Comparison of ENCODE assay signal across 14 mouse cellular contexts in genomic region chr9:56495088-56495487, GRCm38 (mm10).
DNase-seq lines count a peak whose midpoint lies in the region; ATAC-seq lines count a peak whose summit lies in the region.
"Had no signal": no experiment of that assay in that cellular context is flagged by ENCODE, and none has a peak within 500 bp of the region (broad histone marks: within the 10 kb centered on the region; RNA-seq: fewer than 3 reads in every experiment).

No protein-coding gene starts in this region.

- peak overlapping the region; percentile 51; the same call in 1 of the 2 replicates for H3K27ac ChIP-seq in embryonic facial prominence, embryonic 15.5 days (replicated peaks)
- no peak overlapping the region for H3K27ac ChIP-seq in embryonic facial prominence, embryonic 10.5 days (replicated peaks)
- 0 out of 2 replicates have a peak overlapping the region, but pooled peaks have one; percentile 18 for H3K27ac ChIP-seq in intestine, embryonic 16.5 days (ENCODE audit: low read length)
- H3K27ac ChIP-seq in intestine, embryonic 15.5 days, result no peak overlapping the region
- H3K27ac ChIP-seq in brown adipose tissue, adult 24 weeks (replicated peaks; ENCODE audit: low read depth, low read length), result peak overlapping the region; percentile 7; the same call in 1 of the 2 replicates
- H3K27ac ChIP-seq in hindbrain, embryonic 11.5 days (ENCODE audit: low read depth, low read length), result peak overlapping the region; percentile 38
- H3K27ac ChIP-seq: embryonic facial prominence, embryonic 12.5 days; midbrain, embryonic 12.5 days had no signal

- no peak overlapping the region for H3K4me3 ChIP-seq in embryonic facial prominence, embryonic 15.5 days (replicated peaks)
- no peak overlapping the region for H3K4me3 ChIP-seq in embryonic facial prominence, embryonic 10.5 days
- no peak overlapping the region for H3K4me3 ChIP-seq in intestine, embryonic 16.5 days (ENCODE audit: low read length)
- no peak overlapping the region for H3K4me3 ChIP-seq in intestine, embryonic 15.5 days (replicated peaks)
- no peak overlapping the region for H3K4me3 ChIP-seq in brown adipose tissue, adult 24 weeks (ENCODE audit: insufficient read depth, low read depth, low read length)
- H3K4me3 ChIP-seq in hindbrain, embryonic 11.5 days (ENCODE audit: low read depth, low read length), result no peak overlapping the region
- H3K4me3 ChIP-seq: embryonic facial prominence, embryonic 12.5 days; midbrain, embryonic 12.5 days had no signal

- no peaks in the 10 kb centered on the region for H3K9me3 ChIP-seq in embryonic facial prominence, embryonic 15.5 days (replicated peaks)
- no peaks in the 10 kb centered on the region for H3K9me3 ChIP-seq in embryonic facial prominence, embryonic 10.5 days
- H3K9me3 ChIP-seq in intestine, embryonic 16.5 days (ENCODE audit: control insufficient read depth, low read length), result no peaks in the 10 kb centered on the region
- H3K9me3 ChIP-seq in intestine, embryonic 15.5 days, result no peaks in the 10 kb centered on the region
- H3K9me3 ChIP-seq in hindbrain, embryonic 11.5 days (ENCODE audit: control insufficient read depth, low read length), result no peaks in the 10 kb centered on the region
- H3K9me3 ChIP-seq: embryonic facial prominence, embryonic 12.5 days; midbrain, embryonic 12.5 days had no signal

- WGBS in embryonic facial prominence, embryonic 15.5 days, result 53% methylated on average over 7 of the region's 7 CpGs
- 52% methylated on average over 7 of the region's 7 CpGs for WGBS in embryonic facial prominence, embryonic 10.5 days
- 56% methylated on average over 7 of the region's 7 CpGs for WGBS in intestine, embryonic 16.5 days
- 62% methylated on average over 7 of the region's 7 CpGs for WGBS in intestine, embryonic 15.5 days
- 32% methylated on average over 7 of the region's 7 CpGs for WGBS in hindbrain, embryonic 11.5 days

- H3K4me2 ChIP-seq in embryonic facial prominence, embryonic 15.5 days (replicated peaks), result no peak overlapping the region
- no peak overlapping the region for H3K4me2 ChIP-seq in intestine, embryonic 16.5 days (ENCODE audit: low read depth, low read length)
- no peak overlapping the region for H3K4me2 ChIP-seq in intestine, embryonic 15.5 days (replicated peaks)
- no peak overlapping the region for H3K4me2 ChIP-seq in hindbrain, embryonic 11.5 days (replicated peaks; ENCODE audit: low read depth, low read length)
- H3K4me2 ChIP-seq: embryonic facial prominence, embryonic 12.5 days; midbrain, embryonic 12.5 days had no signal

- no peak overlapping the region for H3K9ac ChIP-seq in embryonic facial prominence, embryonic 15.5 days
- no peak overlapping the region for H3K9ac ChIP-seq in intestine, embryonic 16.5 days (ENCODE audit: low read depth, low read length)
- H3K9ac ChIP-seq in intestine, embryonic 15.5 days, result no peak overlapping the region
- H3K9ac ChIP-seq in hindbrain, embryonic 11.5 days (ENCODE audit: low read depth, low read length), result no peak overlapping the region
- H3K9ac ChIP-seq: embryonic facial prominence, embryonic 12.5 days; midbrain, embryonic 12.5 days had no signal

- H3K27me3 ChIP-seq in embryonic facial prominence, embryonic 15.5 days, result no peaks in the 10 kb centered on the region
- no peaks in the 10 kb centered on the region for H3K27me3 ChIP-seq in embryonic facial prominence, embryonic 10.5 days (replicated peaks; ENCODE audit: low read depth, poor library complexity, severe bottlenecking)
- no peaks in the 10 kb centered on the region for H3K27me3 ChIP-seq in intestine, embryonic 16.5 days (replicated peaks; ENCODE audit: control insufficient read depth, insufficient read depth, low read length)
- no peaks in the 10 kb centered on the region for H3K27me3 ChIP-seq in intestine, embryonic 15.5 days (replicated peaks)
- H3K27me3 ChIP-seq in hindbrain, embryonic 11.5 days (ENCODE audit: control insufficient read depth, insufficient read depth, low read length), result no peaks in the 10 kb centered on the region
- H3K27me3 ChIP-seq: embryonic facial prominence, embryonic 12.5 days; midbrain, embryonic 12.5 days had no signal

- no peak for ATAC-seq in embryonic facial prominence, embryonic 15.5 days (ENCODE audit: insufficient number of reproducible peaks, low FRiP score, low TSS enrichment, low read depth)
- ATAC-seq in intestine, embryonic 16.5 days, result no peak
- no peak for ATAC-seq in intestine, embryonic 15.5 days
- no peak for ATAC-seq in hindbrain, embryonic 11.5 days (ENCODE audit: low FRiP score)

- DNase-seq in embryonic facial prominence, embryonic 10.5 days (ENCODE audit: low spot score), result no peak
- no peak for DNase-seq in hindbrain, embryonic 11.5 days (ENCODE audit: low spot score)
- DNase-seq in lung, postnatal 10 days, result no peak
- DNase-seq in ovary, postnatal 14 days (ENCODE audit: low spot score), result no peak
- DNase-seq: kidney, adult 2 months; lung, adult 2 months; right cerebral cortex, postnatal 14 days; thymus, postnatal 36 days had no signal

- peaks cover 30% of the 10 kb centered on the region for H3K4me1 ChIP-seq in embryonic facial prominence, embryonic 15.5 days
- H3K4me1 ChIP-seq in embryonic facial prominence, embryonic 10.5 days, result peaks cover 16% of the 10 kb centered on the region
- peaks cover 3% of the 10 kb centered on the region; the same call in 1 of the 2 replicates for H3K4me1 ChIP-seq in intestine, embryonic 16.5 days (ENCODE audit: control insufficient read depth, insufficient read depth, low read length)
- H3K4me1 ChIP-seq in intestine, embryonic 15.5 days (replicated peaks), result peaks cover 23% of the 10 kb centered on the region
- H3K4me1 ChIP-seq in brown adipose tissue, adult 24 weeks (ENCODE audit: control insufficient read depth, insufficient read depth, insufficient read length, low read length), result peaks cover 25% of the 10 kb centered on the region
- no peaks in the 10 kb centered on the region for H3K4me1 ChIP-seq in hindbrain, embryonic 11.5 days (replicated peaks; ENCODE audit: control insufficient read depth, insufficient read depth, low read length)
- H3K4me1 ChIP-seq: embryonic facial prominence, embryonic 12.5 days; midbrain, embryonic 12.5 days had no signal

- H3K36me3 ChIP-seq in embryonic facial prominence, embryonic 15.5 days, result peaks cover 58% of the 10 kb centered on the region
- peaks cover 56% of the 10 kb centered on the region for H3K36me3 ChIP-seq in embryonic facial prominence, embryonic 10.5 days (replicated peaks)
- H3K36me3 ChIP-seq in intestine, embryonic 16.5 days (ENCODE audit: control insufficient read depth, insufficient read depth, low read length), result no peaks in the 10 kb centered on the region; the same call in 1 of the 2 replicates
- H3K36me3 ChIP-seq in intestine, embryonic 15.5 days, result peaks cover 11% of the 10 kb centered on the region; the same call in 1 of the 2 replicates
- 0 out of 2 replicates have a peak, but pooled peaks cover 3% of the 10 kb centered on the region for H3K36me3 ChIP-seq in hindbrain, embryonic 11.5 days (ENCODE audit: control insufficient read depth, insufficient read depth, low read length)

Comparison
In these comparisons a context has a peak if more than half of its experiments do, and no peak if none do; other contexts are left out.
1. H3K27ac ChIP-seq: peak in embryonic facial prominence, embryonic 15.5 days (single experiment), intestine, embryonic 16.5 days (single experiment), brown adipose tissue, adult 24 weeks (single experiment) and hindbrain, embryonic 11.5 days (single experiment); none in embryonic facial prominence, embryonic 10.5 days (single experiment) and intestine, embryonic 15.5 days (single experiment).